Mouse (Mus musculus) forebrain, embryonic 13.5 days (tissue): ENCODE results near the gene Rpl23a. TPM values are rescaled to one million over a fixed set of nuclear protein-coding genes. Genes with fewer than 3 reads are reported as not detected.

Experiments used
- ATAC-seq: fragments of 200-750 bp; cut with Nextera tagmentation; 2 replicates; pipeline ENCODE4 v1.8.0; 2017
- H3K27ac ChIP-seq: fragments of 300-500 bp; sonication (generic); 2 replicates; pipeline ENCODE4 v1.5.1; 2015; ENCODE audit warnings: inconsistent platforms, mild to moderate bottlenecking, moderate library complexity
- H3K27me3 ChIP-seq: fragments of 300-500 bp; sonication (generic); 2 replicates; pipeline ENCODE4 v1.6.1; 2015; ENCODE audit warnings: mild to moderate bottlenecking, inconsistent platforms
- H3K36me3 ChIP-seq: fragments of 300-500 bp; sonication (generic); 2 replicates; pipeline ENCODE4 v1.6.1; 2015; ENCODE audit warnings: mild to moderate bottlenecking, inconsistent platforms; ENCODE audit not compliant: poor library complexity, severe bottlenecking
- H3K4me1 ChIP-seq: fragments of 300-500 bp; sonication (generic); 2 replicates; pipeline ENCODE4 v1.6.1; 2015; ENCODE audit warnings: inconsistent platforms
- H3K4me2 ChIP-seq: fragments of 300-500 bp; sonication (generic); 2 replicates; pipeline ENCODE4 v1.6.1; 2015; ENCODE audit warnings: inconsistent platforms, mild to moderate bottlenecking, moderate library complexity
- H3K4me3 ChIP-seq: fragments of 300-500 bp; sonication (generic); 2 replicates; pipeline ENCODE4 v1.5.1; 2015; ENCODE audit warnings: mild to moderate bottlenecking, inconsistent platforms
- H3K9ac ChIP-seq: fragments of 300-500 bp; sonication (generic); 2 replicates; pipeline ENCODE4 v1.6.1; 2015; ENCODE audit warnings: mild to moderate bottlenecking, inconsistent platforms
- H3K9me3 ChIP-seq: fragments of 300-500 bp; sonication (generic); replicated peaks from 2 replicates; pipeline ENCODE4 v1.6.1; 2016; ENCODE audit warnings: inconsistent platforms
- WGBS: fragments of 180-500 bp; shearing (Covaris S2); methylation state at CpG from one replicate; pipeline ENCODE4 v1.1.7; 2015; 5-methylcytosine and 5-hydroxymethylcytosine counted together
- polyA plus RNA-seq: library from polyadenylated mRNA; unstranded; fragments of >200 nt; fragmentation: Nextera tagmentation; extraction: Ambion mirVana; gene quantifications from 2 replicates; pipeline ENCODE4 v1.2.1, GENCODE M21; 2015

The Rpl23a gene
- polyA plus RNA-seq, 1 experiment from 2014 or later: 1,119 TPM

- WGBS: 50% methylated on average over 2 of the region's 2 CpGs
- Histone ChIP-seq H3K4me2 (peak overlapping the region; percentile 74), H3K4me3 (peak overlapping the region; percentile 92), H3K9ac (peak overlapping the region; percentile 91), H3K9me3 (no peaks in the 10 kb centered on the region), H3K27me3 (no peaks in the 10 kb centered on the region), H3K27ac (no peak overlapping the region), H3K36me3 (peaks cover 32% of the 10 kb centered on the region), H3K4me1 (peaks cover 59% of the 10 kb centered on the region)
- no peak for ATAC-seq
Observed at GRCm38 (mm10) chr11:78181830-78182357, 1.5 kb downstream of the Rpl23a start.

- no peak for ATAC-seq
- Histone ChIP-seq H3K36me3 (peaks cover 32% of the 10 kb centered on the region), H3K4me1 (peaks cover 67% of the 10 kb centered on the region), H3K9ac (no peak overlapping the region), H3K27ac (no peak overlapping the region), H3K27me3 (no peaks in the 10 kb centered on the region), H3K4me3 (no peak overlapping the region), H3K9me3 (no peaks in the 10 kb centered on the region), H3K4me2 (0 out of 2 replicates have a peak overlapping the region, but pooled peaks have one; percentile 4)
- 78% methylated on average over 6 of the region's 6 CpGs for WGBS
Observed at GRCm38 (mm10) chr11:78180081-78180761, 3.2 kb downstream of the Rpl23a start.

- 37% methylated on average over 8 of the region's 8 CpGs for WGBS
- peaks cover 67% of the 10 kb centered on the region for H3K4me1 ChIP-seq
Observed at GRCm38 (mm10) chr11:78179438-78179999, 3.9 kb downstream of the Rpl23a start.

GRCm38 (mm10) chr11:78178859-78179437, 4.4 kb downstream of the Rpl23a start:
- WGBS: under 1% methylated on average over 29 of the region's 29 CpGs
- peaks cover 32% of the 10 kb centered on the region for H3K36me3 ChIP-seq
- peak; percentile 1; the same call in 1 of the 2 replicates for ATAC-seq
- peaks cover 65% of the 10 kb centered on the region for H3K4me1 ChIP-seq
- peak overlapping the region; percentile 93 for H3K27ac ChIP-seq
- peak overlapping the region; percentile 61 for H3K4me3 ChIP-seq
- H3K27me3 ChIP-seq: no peaks in the 10 kb centered on the region
- no peaks in the 10 kb centered on the region for H3K9me3 ChIP-seq
- H3K4me2 ChIP-seq: peak overlapping the region; percentile 86
- H3K9ac ChIP-seq: peak overlapping the region; percentile 74

More at GRCm38 (mm10) chr11:78179438-78179999, 3.9 kb downstream of the Rpl23a start:
- Histone ChIP-seq H3K9ac (peak overlapping the region; percentile 74), H3K36me3 (peaks cover 32% of the 10 kb centered on the region), H3K27me3 (no peaks in the 10 kb centered on the region), H3K27ac (peak overlapping the region; percentile 36; the same call in 1 of the 2 replicates), H3K4me3 (peak overlapping the region; percentile 61), H3K4me2 (peak overlapping the region; percentile 86), H3K9me3 (no peaks in the 10 kb centered on the region)
- no peak for ATAC-seq

- under 1% methylated on average over 69 of the region's 84 CpGs for WGBS
Observed at GRCm38 (mm10) chr11:78177903-78178858, 5.2 kb downstream of the Rpl23a start.

GRCm38 (mm10) chr11:78177437-78177836, 5.9 kb downstream of the Rpl23a start:
- no peaks in the 10 kb centered on the region for H3K27me3 ChIP-seq
- H3K4me1 ChIP-seq: peaks cover 61% of the 10 kb centered on the region

More at GRCm38 (mm10) chr11:78177903-78178858, 5.2 kb downstream of the Rpl23a start:
- Histone ChIP-seq H3K36me3 (peaks cover 32% of the 10 kb centered on the region), H3K27me3 (no peaks in the 10 kb centered on the region), H3K27ac (peak overlapping the region; percentile 93), H3K9ac (peak overlapping the region; percentile 74), H3K4me1 (peaks cover 63% of the 10 kb centered on the region), H3K4me3 (peak overlapping the region; percentile 61), H3K4me2 (peak overlapping the region; percentile 86), H3K9me3 (no peaks in the 10 kb centered on the region)
- ATAC-seq: peak; percentile 89

GRCm38 (mm10) chr11:78176905-78177331, 6.5 kb downstream of the Rpl23a start:
- Histone ChIP-seq H3K4me3 (peak overlapping the region; percentile 61), H3K27me3 (no peaks in the 10 kb centered on the region), H3K36me3 (peaks cover 28% of the 10 kb centered on the region), H3K9me3 (no peaks in the 10 kb centered on the region), H3K4me1 (peaks cover 56% of the 10 kb centered on the region), H3K9ac (peak overlapping the region; percentile 74), H3K27ac (no peak overlapping the region), H3K4me2 (peak overlapping the region; percentile 86)
- WGBS: under 1% methylated on average over 23 of the region's 23 CpGs
- no peak for ATAC-seq

More at GRCm38 (mm10) chr11:78177437-78177836, 5.9 kb downstream of the Rpl23a start:
- Histone ChIP-seq H3K4me2 (peak overlapping the region; percentile 86), H3K36me3 (peaks cover 32% of the 10 kb centered on the region), H3K27ac (peak overlapping the region; percentile 93; the same call in 1 of the 2 replicates), H3K9me3 (no peaks in the 10 kb centered on the region), H3K4me3 (peak overlapping the region; percentile 61), H3K9ac (peak overlapping the region; percentile 74)
- ATAC-seq: 0 out of 2 replicates have a peak, but pooled peaks have one; percentile 1
- WGBS: 2% methylated on average over 10 of the region's 10 CpGs

- Histone ChIP-seq H3K27ac (peak within 1 kb of the TSS; percentile 93), H3K9me3 (no peaks in the 10 kb centered on the region), H3K4me2 (peak within 1 kb of the TSS; percentile 86), H3K27me3 (no peaks in the 10 kb centered on the region), H3K4me3 (peak within 1 kb of the TSS; percentile 61), H3K9ac (peak within 1 kb of the TSS; percentile 74), H3K4me1 (peaks cover 51% of the 10 kb centered on the region), H3K36me3 (peaks cover 24% of the 10 kb centered on the region)
- WGBS: under 1% methylated on average over 32 of the region's 32 CpGs
- ATAC-seq: peak; percentile 69
Observed at GRCm38 (mm10) chr11:78176402-78176862, 7.0 kb downstream of the Rpl23a start, which contains the start of the genes Nek8 and Tlcd1. Gene Nek8, minus strand, starts transcription at chr11:78176675. Gene Tlcd1, plus strand, starts transcription at chr11:78176711.

- peak overlapping the region; percentile 61 for H3K27ac ChIP-seq
- 5% methylated on average over 9 of the region's 10 CpGs for WGBS
Observed at GRCm38 (mm10) chr11:78175771-78176401, 7.5 kb downstream of the Rpl23a start.

GRCm38 (mm10) chr11:78174506-78174905, 8.9 kb downstream of the Rpl23a start:
- Histone ChIP-seq H3K9ac (no peak overlapping the region), H3K27me3 (no peaks in the 10 kb centered on the region), H3K27ac (no peak overlapping the region), H3K4me2 (no peak overlapping the region), H3K4me3 (no peak overlapping the region), H3K36me3 (peaks cover 4% of the 10 kb centered on the region), H3K4me1 (peaks cover 34% of the 10 kb centered on the region), H3K9me3 (no peaks in the 10 kb centered on the region)
- ATAC-seq: no peak
- 90% methylated on average over 3 of the region's 3 CpGs for WGBS

More at GRCm38 (mm10) chr11:78175771-78176401, 7.5 kb downstream of the Rpl23a start:
- H3K4me2 ChIP-seq: peak overlapping the region; percentile 86
- peak overlapping the region; percentile 61 for H3K4me3 ChIP-seq
- H3K36me3 ChIP-seq: peaks cover 18% of the 10 kb centered on the region
- ATAC-seq: no peak
- no peaks in the 10 kb centered on the region for H3K9me3 ChIP-seq
- H3K9ac ChIP-seq: peak overlapping the region; percentile 74; the same call in 1 of the 2 replicates
- no peaks in the 10 kb centered on the region for H3K27me3 ChIP-seq
- peaks cover 47% of the 10 kb centered on the region for H3K4me1 ChIP-seq
